Mouse (Mus musculus): ENCODE results near the gene Ptrhd1. TPM values are rescaled to one million over a fixed set of nuclear protein-coding genes. Genes with fewer than 3 reads are reported as not detected.
"Not testable (repeated sequence)": the region's sequence is repeated elsewhere in the genome, so short reads cannot be mapped to it uniquely, and the experiment has no call there.

Gene Ptrhd1
- polyA plus RNA-seq, 1 experiment from 2014 or later = 2.0 TPM

DNA sequence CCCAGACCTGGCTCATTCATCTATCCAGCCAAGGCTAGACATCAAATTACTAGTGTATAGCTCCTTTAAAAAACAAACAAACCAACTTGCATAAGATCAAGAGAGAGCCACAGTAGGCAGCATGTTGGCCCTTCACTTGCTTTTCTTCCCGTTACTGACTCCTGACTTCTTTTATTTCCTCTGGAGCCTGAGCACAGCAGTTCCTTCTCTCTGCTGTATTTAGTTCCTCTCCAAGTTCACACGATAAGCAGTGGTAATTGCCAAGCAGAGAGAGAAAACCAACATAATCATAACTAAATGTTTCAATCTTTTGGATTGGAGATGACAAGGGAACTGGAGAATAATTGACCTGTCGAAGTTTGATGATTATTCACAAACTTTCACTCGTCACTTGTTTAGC lies 1.1 kb upstream of the Ptrhd1 start:
- Histone ChIP-seq H3K4me2 (ENCODE audit: low read depth, low read length) (peak overlapping the region; percentile 81), H3K36me3 (ENCODE audit: control insufficient read depth, insufficient read depth) (peaks cover 10% of the 10 kb centered on the region), H3K27me3 (ENCODE audit: control insufficient read depth, insufficient read depth, low read depth, low read length) (no peaks in the 10 kb centered on the region), H3K4me1 (ENCODE audit: control insufficient read depth, low read depth, low read length) (peaks cover 13% of the 10 kb centered on the region), H3K27ac (ENCODE audit: low read length) (no peak overlapping the region; the same call in 1 of the 2 replicates), H3K4me3 (ENCODE audit: low read depth, low read length) (peak overlapping the region; percentile 89), H3K9ac (ENCODE audit: low read depth, low read length) (peak overlapping the region; percentile 81), H3K9me3 (replicated peaks; ENCODE audit: control insufficient read depth, low read length) (no peaks in the 10 kb centered on the region)
- 12% methylated on average over 4 of the region's 4 CpGs for WGBS (ENCODE audit: insufficient replicate concordance)
- ATAC-seq (ENCODE audit: low read depth) = no peak

DNA sequence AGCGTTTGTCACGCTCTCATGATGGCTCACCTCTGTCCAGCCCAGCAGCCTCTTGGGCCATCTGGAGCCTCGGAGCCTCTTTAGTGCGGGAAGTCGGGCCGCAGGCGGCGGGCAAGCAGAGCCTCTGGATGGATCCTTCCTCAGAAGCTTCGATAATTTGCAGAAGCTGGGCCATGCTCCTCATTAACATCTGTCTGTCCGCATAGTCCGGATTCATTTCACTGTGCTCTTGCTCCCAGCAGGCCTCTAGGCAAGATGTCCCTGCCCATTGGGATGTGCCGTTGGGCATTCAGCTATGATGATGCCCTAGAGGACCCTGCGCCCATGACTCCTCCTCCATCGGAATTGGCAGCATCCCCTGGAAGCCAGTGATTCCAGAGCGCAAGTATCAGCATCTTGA lies 3.7 kb downstream of the Ptrhd1 start:
- H3K27me3 ChIP-seq (ENCODE audit: control insufficient read depth, insufficient read depth, low read depth, low read length) = no peaks in the 10 kb centered on the region
- H3K36me3 ChIP-seq (ENCODE audit: control insufficient read depth, insufficient read depth) = no peaks in the 10 kb centered on the region
- H3K27ac ChIP-seq (ENCODE audit: low read length) = no peak overlapping the region
- no peak overlapping the region for H3K4me2 ChIP-seq (ENCODE audit: low read depth, low read length)
- no peaks in the 10 kb centered on the region for H3K9me3 ChIP-seq (replicated peaks; ENCODE audit: control insufficient read depth, low read length)
- no peak overlapping the region for H3K4me3 ChIP-seq (ENCODE audit: low read depth, low read length)
- no peak overlapping the region for H3K9ac ChIP-seq (ENCODE audit: low read depth, low read length)
- no peak for ATAC-seq (ENCODE audit: low read depth)
- WGBS (ENCODE audit: insufficient replicate concordance) = 82% methylated on average over 15 of the region's 15 CpGs
- H3K4me1 ChIP-seq (ENCODE audit: control insufficient read depth, low read depth, low read length) = peaks cover 9% of the 10 kb centered on the region

DNA sequence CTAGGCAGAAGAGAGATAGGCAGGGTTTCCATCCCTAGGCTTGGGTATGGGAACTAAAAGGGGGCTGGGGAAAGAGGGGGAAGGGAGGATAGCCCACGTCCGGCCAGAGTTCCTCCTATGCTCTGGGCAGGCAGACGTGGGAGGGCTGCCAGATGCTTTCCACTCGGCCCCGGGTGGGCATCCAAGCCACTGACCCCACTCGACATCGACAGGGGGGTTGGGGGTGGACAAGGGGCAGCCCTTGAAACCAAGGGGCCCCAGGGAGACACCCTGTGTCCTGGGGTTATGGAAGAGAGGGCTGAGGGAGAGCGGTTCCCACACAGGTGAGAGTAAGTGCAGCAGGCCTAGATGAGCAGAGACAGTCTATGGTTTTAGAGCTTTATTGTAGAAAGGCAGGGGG lies 6.5 kb downstream of the Ptrhd1 start:
- WGBS (ENCODE audit: insufficient replicate concordance) = 66% methylated on average over 8 of the region's 8 CpGs
- H3K9ac ChIP-seq (ENCODE audit: low read depth, low read length); H3K27me3 ChIP-seq (ENCODE audit: control insufficient read depth, insufficient read depth, low read depth, low read length); H3K36me3 ChIP-seq (ENCODE audit: control insufficient read depth, insufficient read depth); H3K4me1 ChIP-seq (ENCODE audit: control insufficient read depth, low read depth, low read length); H3K27ac ChIP-seq (ENCODE audit: low read length); H3K9me3 ChIP-seq (replicated peaks; ENCODE audit: control insufficient read depth, low read length); ATAC-seq (ENCODE audit: low read depth); H3K4me3 ChIP-seq (ENCODE audit: low read depth, low read length); H3K4me2 ChIP-seq (ENCODE audit: low read depth, low read length): not testable (repeated sequence)

DNA sequence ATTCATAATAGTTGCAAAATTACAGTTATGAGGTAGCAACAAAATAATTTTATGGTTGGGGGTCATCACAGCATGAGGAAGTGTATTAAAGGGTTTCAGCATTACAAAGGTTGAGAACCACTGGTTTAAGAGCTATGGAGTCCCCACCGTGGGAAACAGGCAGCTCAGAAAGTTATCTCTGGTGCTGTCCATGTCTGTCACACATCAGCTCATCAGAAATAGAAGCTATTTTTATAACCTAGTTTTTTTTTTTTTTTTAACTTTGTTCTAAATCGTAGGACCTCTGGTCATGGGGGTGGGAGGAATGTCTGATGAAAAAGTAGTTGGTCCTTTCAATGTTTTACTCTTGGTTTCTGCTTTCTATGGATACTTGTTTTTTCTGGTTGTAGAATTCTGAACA lies 10.0 kb downstream of the Ptrhd1 start:
- no peaks in the 10 kb centered on the region for H3K27me3 ChIP-seq (ENCODE audit: control insufficient read depth, insufficient read depth, low read depth, low read length)
- H3K9ac ChIP-seq (ENCODE audit: low read depth, low read length) = no peak overlapping the region
- H3K9me3 ChIP-seq (replicated peaks; ENCODE audit: control insufficient read depth, low read length) = no peaks in the 10 kb centered on the region
- no peak overlapping the region for H3K4me2 ChIP-seq (ENCODE audit: low read depth, low read length)
- no peak overlapping the region for H3K27ac ChIP-seq (ENCODE audit: low read length)
- no peaks in the 10 kb centered on the region for H3K4me1 ChIP-seq (ENCODE audit: control insufficient read depth, low read depth, low read length)
- ATAC-seq (ENCODE audit: low read depth) = no peak
- 50% methylated on average over 2 of the region's 2 CpGs for WGBS (ENCODE audit: insufficient replicate concordance)
- H3K4me3 ChIP-seq (ENCODE audit: low read depth, low read length) = no peak overlapping the region
- H3K36me3 ChIP-seq (ENCODE audit: control insufficient read depth, insufficient read depth) = no peaks in the 10 kb centered on the region

DNA sequence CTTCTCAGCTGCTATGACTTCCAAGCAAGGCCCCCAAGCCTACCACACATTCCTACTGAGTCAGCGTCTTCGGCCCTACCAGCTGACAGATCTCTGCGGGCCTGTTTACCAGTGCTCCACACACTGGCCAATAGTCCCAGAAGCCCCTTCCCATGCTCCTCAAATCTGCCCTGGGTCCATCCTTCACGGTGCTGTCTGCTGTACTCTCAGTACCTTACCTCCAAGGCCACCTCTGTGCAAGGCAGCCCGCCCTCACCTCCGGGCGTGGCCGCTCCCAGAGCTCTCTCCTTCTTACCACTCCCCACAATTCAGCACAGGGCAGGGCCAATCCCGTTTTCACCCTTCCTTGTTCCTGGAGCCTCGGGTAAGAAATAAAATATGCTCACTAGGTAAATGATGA lies 11.9 kb downstream of the Ptrhd1 start:
- H3K9me3 ChIP-seq (replicated peaks; ENCODE audit: control insufficient read depth, low read length) = no peaks in the 10 kb centered on the region
- no peak overlapping the region for H3K9ac ChIP-seq (ENCODE audit: low read depth, low read length)
- H3K36me3 ChIP-seq (ENCODE audit: control insufficient read depth, insufficient read depth) = no peaks in the 10 kb centered on the region
- no peaks in the 10 kb centered on the region for H3K4me1 ChIP-seq (ENCODE audit: control insufficient read depth, low read depth, low read length)
- H3K4me3 ChIP-seq (ENCODE audit: low read depth, low read length) = no peak overlapping the region
- 72% methylated on average over 10 of the region's 10 CpGs for WGBS (ENCODE audit: insufficient replicate concordance)
- H3K27ac ChIP-seq (ENCODE audit: low read length) = no peak overlapping the region
- no peaks in the 10 kb centered on the region for H3K27me3 ChIP-seq (ENCODE audit: control insufficient read depth, insufficient read depth, low read depth, low read length)
- H3K4me2 ChIP-seq (ENCODE audit: low read depth, low read length) = no peak overlapping the region
- no peak for ATAC-seq (ENCODE audit: low read depth)

DNA sequence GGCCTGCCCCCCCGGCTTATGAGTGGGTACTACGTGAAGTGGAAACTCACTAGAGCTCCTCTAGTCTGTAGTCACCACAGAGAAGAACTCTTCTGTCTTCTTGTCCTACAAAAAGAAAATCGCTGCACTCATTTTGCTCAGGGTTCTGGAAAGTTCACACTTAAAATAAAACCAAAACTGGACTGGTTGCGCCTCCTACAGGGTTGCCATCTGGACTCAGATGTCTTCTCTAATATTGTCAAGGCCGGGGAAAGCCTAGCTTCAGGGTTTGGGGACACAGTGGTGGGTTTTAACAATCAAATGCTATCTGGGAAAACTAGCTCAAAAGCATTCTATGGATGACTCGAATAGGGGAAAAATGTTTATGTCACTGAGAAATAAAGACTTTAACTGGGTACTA lies 16.0 kb downstream of the Ptrhd1 start:
- no peaks in the 10 kb centered on the region for H3K27me3 ChIP-seq (ENCODE audit: control insufficient read depth, insufficient read depth, low read depth, low read length)
- H3K4me2 ChIP-seq (ENCODE audit: low read depth, low read length) = no peak overlapping the region
- 67% methylated on average over 6 of the region's 6 CpGs for WGBS (ENCODE audit: insufficient replicate concordance)
- no peaks in the 10 kb centered on the region for H3K36me3 ChIP-seq (ENCODE audit: control insufficient read depth, insufficient read depth)
- no peak overlapping the region for H3K27ac ChIP-seq (ENCODE audit: low read length)
- H3K4me1 ChIP-seq (ENCODE audit: control insufficient read depth, low read depth, low read length) = peaks cover 17% of the 10 kb centered on the region
- no peaks in the 10 kb centered on the region for H3K9me3 ChIP-seq (replicated peaks; ENCODE audit: control insufficient read depth, low read length)
- H3K4me3 ChIP-seq (ENCODE audit: low read depth, low read length) = no peak overlapping the region
- no peak for ATAC-seq (ENCODE audit: low read depth)
- no peak overlapping the region for H3K9ac ChIP-seq (ENCODE audit: low read depth, low read length)

DNA sequence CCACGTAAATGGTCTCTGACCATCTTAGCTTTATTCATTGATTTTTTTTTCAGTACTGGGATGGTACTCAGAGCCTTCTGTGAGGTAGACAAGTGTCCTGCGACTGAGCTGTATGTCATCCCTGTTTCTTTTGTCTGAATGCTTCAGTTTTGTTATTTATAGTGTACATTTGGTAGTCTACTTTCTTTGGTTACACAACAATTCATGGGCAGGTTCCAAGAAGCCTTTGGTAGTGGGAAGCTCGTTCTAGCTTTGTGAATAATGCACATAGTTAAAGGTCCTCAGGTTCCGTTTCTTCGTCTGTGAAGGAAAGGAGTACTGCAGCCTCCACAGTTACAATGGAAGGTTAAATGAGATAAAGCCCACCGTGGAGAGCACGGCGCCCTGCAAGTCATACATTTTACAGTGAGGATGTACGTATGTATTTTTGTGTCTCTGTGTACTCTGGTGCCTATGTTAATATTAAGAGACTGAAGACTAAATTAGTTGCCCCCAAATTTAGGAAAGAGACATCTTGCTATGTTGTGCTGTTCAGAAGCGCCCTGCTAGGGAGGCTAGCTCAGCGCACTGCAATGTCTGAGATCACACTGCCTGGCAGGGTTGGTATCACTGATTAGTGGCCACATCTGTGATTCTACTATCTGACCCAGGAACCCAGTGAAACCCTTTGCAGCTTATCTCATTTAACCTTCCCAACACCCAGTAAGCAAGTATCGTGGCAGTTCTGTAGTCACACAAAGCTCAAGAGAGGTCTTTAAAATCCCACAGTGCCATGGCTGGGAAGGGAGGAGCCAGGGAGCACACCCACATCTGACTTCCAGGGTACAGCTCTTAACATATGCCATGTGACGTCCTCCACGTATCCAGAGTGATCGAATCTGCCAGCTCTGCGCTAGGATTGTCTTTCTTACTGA lies 19.2 kb downstream of the Ptrhd1 start:
- H3K27me3 ChIP-seq (ENCODE audit: control insufficient read depth, insufficient read depth, low read depth, low read length) = no peaks in the 10 kb centered on the region
- peak overlapping the region; percentile 45; the same call in 1 of the 2 replicates for H3K27ac ChIP-seq (ENCODE audit: low read length)
- H3K9ac ChIP-seq (ENCODE audit: low read depth, low read length) = no peak overlapping the region
- H3K9me3 ChIP-seq (replicated peaks; ENCODE audit: control insufficient read depth, low read length) = no peaks in the 10 kb centered on the region
- WGBS (ENCODE audit: insufficient replicate concordance) = 36% methylated on average over 16 of the region's 16 CpGs
- peak overlapping the region; percentile 31 for H3K4me2 ChIP-seq (ENCODE audit: low read depth, low read length)
- peak overlapping the region; percentile 13; the same call in 1 of the 2 replicates for H3K4me3 ChIP-seq (ENCODE audit: low read depth, low read length)
- peak; percentile 95 for ATAC-seq (ENCODE audit: low read depth)
- H3K4me1 ChIP-seq (ENCODE audit: control insufficient read depth, low read depth, low read length) = peaks cover 17% of the 10 kb centered on the region
- H3K36me3 ChIP-seq (ENCODE audit: control insufficient read depth, insufficient read depth) = no peaks in the 10 kb centered on the region

DNA sequence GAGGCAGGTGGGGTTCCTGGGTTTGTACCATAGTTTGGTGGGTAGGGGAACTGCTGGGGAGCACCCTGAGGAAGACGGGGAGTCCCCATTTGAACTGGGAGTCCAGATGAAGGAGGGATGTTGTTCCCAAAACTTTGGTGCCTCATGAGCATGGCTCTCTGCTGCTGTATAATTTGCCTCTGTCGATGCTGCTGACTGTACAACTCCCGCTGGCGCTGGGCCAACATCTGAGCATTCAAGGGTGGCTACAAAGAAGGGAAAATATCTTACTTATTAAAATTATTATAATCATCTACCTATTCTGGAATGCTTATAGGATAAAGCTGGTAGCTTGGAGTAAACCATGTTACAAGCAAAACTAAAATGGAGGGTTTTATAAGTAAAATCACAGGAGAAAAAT lies 33.9 kb downstream of the Ptrhd1 start:
- no peak overlapping the region for H3K9ac ChIP-seq (ENCODE audit: low read depth, low read length)
- no peak overlapping the region for H3K4me2 ChIP-seq (ENCODE audit: low read depth, low read length)
- H3K4me1 ChIP-seq (ENCODE audit: control insufficient read depth, low read depth, low read length) = no peaks in the 10 kb centered on the region
- H3K27me3 ChIP-seq (ENCODE audit: control insufficient read depth, insufficient read depth, low read depth, low read length) = no peaks in the 10 kb centered on the region
- 89% methylated on average over 4 of the region's 4 CpGs for WGBS (ENCODE audit: insufficient replicate concordance)
- H3K4me3 ChIP-seq (ENCODE audit: low read depth, low read length) = no peak overlapping the region
- no peak overlapping the region for H3K27ac ChIP-seq (ENCODE audit: low read length)
- ATAC-seq (ENCODE audit: low read depth) = no peak
- H3K9me3 ChIP-seq (replicated peaks; ENCODE audit: control insufficient read depth, low read length) = no peaks in the 10 kb centered on the region
- H3K36me3 ChIP-seq (ENCODE audit: control insufficient read depth, insufficient read depth) = no peaks in the 10 kb centered on the region

DNA sequence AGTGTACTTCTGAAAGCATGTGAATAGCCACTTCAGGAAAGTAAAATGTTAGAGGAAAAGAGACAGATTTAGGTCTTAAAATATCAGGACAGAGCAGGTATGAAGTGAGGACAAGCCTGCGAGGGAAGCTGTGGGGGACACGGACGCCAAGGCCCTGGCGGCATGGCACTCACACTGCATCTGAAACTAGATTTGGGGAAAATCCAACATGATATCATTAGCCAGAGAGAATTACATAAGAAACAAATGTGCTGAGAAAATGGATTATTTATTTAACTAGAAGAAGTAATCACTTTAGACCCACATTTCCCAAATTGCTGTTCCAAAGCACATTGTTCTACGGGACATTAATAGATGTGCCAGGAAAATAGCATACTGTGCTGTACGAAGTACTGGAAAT lies 37.3 kb downstream of the Ptrhd1 start:
- Histone ChIP-seq H3K27ac (ENCODE audit: low read length) (no peak overlapping the region), H3K36me3 (ENCODE audit: control insufficient read depth, insufficient read depth) (no peaks in the 10 kb centered on the region; the same call in 1 of the 2 replicates), H3K4me1 (ENCODE audit: control insufficient read depth, low read depth, low read length) (no peaks in the 10 kb centered on the region), H3K9me3 (replicated peaks; ENCODE audit: control insufficient read depth, low read length) (no peaks in the 10 kb centered on the region), H3K4me3 (ENCODE audit: low read depth, low read length) (no peak overlapping the region), H3K4me2 (ENCODE audit: low read depth, low read length) (no peak overlapping the region), H3K9ac (ENCODE audit: low read depth, low read length) (no peak overlapping the region), H3K27me3 (ENCODE audit: control insufficient read depth, insufficient read depth, low read depth, low read length) (no peaks in the 10 kb centered on the region)
- ATAC-seq (ENCODE audit: low read depth) = no peak
- WGBS (ENCODE audit: insufficient replicate concordance) = 89% methylated on average over 6 of the region's 6 CpGs
